Mouse (Mus musculus) B cell, adult 2 months (primary cell): ENCODE measurements around the gene Lrif1.
A peak's percentile ranks its signal among the peaks of the same experiment; 100 is the strongest.
"Not testable (repeated sequence)": the region's sequence is repeated elsewhere in the genome, so short reads cannot be mapped to it uniquely, and the experiment has no call there.

ENCODE experiments used
- DNase-seq, 2 experiments: peaks; one replicate each; pipeline ENCODE4 v3.0.0; 2022

The Lrif1 gene

GRCm38 (mm10) chr3:106684830-106685229 is at the start of gene Lrif1:
Lrif1 (plus strand) TSS chr3:106684987.
- DNase-seq: peak; percentile 74

- not testable (repeated sequence) for DNase-seq
Observed at GRCm38 (mm10) chr3:106672811-106673210, 12.0 kb upstream of the Lrif1 start.

- no peak for DNase-seq
Observed at GRCm38 (mm10) chr3:106685381-106685780, 594 bp downstream of the Lrif1 start.

GRCm38 (mm10) chr3:106721397-106722027 is 36.7 kb downstream of the Lrif1 start:
- peak; percentile 97 to 98 for DNase-seq

- peak; percentile 94 to 95 for DNase-seq
Observed at GRCm38 (mm10) chr3:106722028-106722945, 37.5 kb downstream of the Lrif1 start.

GRCm38 (mm10) chr3:106755898-106756297 is 71.1 kb downstream of the Lrif1 start:
- no peak for DNase-seq

GRCm38 (mm10) chr3:106771834-106772233 is 87.0 kb downstream of the Lrif1 start:
- DNase-seq: no peak

- peak; percentile 64 to 65 for DNase-seq
Observed at GRCm38 (mm10) chr3:106785130-106785529, 100.3 kb downstream of the Lrif1 start.
